Mouse (Mus musculus) CH12.LX (cell line): ENCODE results near the gene Wdfy2.

Experiments
- CTCF ChIP-seq, 2 experiments: IDR thresholded peaks in 1 of 2; conservative IDR thresholded peaks in 1 of 2; 2 replicates each; pipeline ENCODE4 v1.5.1; 2011 to 2012; ENCODE audit warnings: low read depth in 2 of 2, low read length in 2 of 2, improper control_type of control experiment in 1 of 2, inconsistent platforms in 1 of 2, mild to moderate bottlenecking in 1 of 2, moderate library complexity in 1 of 2
- GABPA ChIP-seq: IDR thresholded peaks from 2 replicates; pipeline ENCODE4 v1.6.1; 2012; ENCODE audit warnings: low read depth, low read length, improper control_type of control experiment, inconsistent platforms; ENCODE audit not compliant: insufficient replicate concordance
- TBP ChIP-seq: conservative IDR thresholded peaks from 2 replicates; pipeline ENCODE4 v1.6.1; 2011; ENCODE audit warnings: low read depth, low read length, improper control_type of control experiment

GRCm38 (mm10) chr14:62883551-62883950 is 46.1 kb downstream of the Wdfy2 start:
- TF ChIP-seq GABPA = no peak
- no peak for TF ChIP-seq CTCF (conservative IDR thresholded peaks at IDR 0.05 in 1 of 2, IDR thresholded peaks at IDR 0.05 in 1 of 2; ENCODE audit: low read depth in 2 of 2, low read length in 2 of 2)
- TF ChIP-seq TBP = no peak
